Mouse (Mus musculus): ENCODE measurements around the gene Nr2e3.

The Nr2e3 gene

DNA sequence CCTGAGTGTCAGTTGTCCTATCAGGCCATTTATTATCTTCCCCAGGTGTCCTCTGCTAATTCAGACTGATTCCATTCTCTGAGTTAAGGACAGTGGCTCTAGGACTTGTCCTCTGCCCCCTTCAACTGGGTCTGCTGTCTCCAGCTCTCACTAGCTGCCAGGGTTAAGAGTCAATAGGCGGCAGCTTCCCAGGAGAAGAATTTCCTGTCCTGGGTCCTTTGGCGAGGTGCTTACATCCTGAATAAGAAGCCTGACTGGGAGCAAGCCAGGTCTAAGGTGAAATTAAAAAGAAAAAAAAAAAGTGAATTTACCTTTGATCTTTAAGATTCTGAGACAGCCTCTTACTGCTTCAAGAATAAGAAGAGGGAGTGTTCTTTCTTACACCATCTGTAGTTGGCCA lies 20.8 kb downstream of the Nr2e3 start:
- no peak for TF ChIP-seq GATA4 (IDR thresholded peaks at IDR 0.05; ENCODE audit: insufficient replicate concordance, low read length)

DNA sequence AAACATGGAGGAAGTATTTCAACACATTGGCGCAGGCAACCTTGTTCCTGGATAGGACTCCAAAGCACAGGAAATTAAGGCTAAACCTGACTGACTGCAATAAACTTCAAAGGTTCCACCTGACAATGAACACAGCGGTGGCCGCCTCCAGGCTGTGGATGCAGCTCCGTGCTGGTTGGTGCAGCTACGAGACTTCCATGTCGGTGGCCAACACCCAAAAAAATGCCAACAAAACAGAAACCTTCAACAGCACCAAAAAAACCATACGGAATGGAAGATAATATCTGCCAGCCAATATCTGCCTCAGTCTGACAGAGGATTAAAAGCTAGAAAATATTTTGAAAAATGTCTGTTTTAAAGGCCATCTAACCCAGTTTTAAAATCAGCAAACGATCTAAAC lies 21.9 kb downstream of the Nr2e3 start:
- no peak for TF ChIP-seq GATA4 (IDR thresholded peaks at IDR 0.05; ENCODE audit: insufficient replicate concordance, low read length)

DNA sequence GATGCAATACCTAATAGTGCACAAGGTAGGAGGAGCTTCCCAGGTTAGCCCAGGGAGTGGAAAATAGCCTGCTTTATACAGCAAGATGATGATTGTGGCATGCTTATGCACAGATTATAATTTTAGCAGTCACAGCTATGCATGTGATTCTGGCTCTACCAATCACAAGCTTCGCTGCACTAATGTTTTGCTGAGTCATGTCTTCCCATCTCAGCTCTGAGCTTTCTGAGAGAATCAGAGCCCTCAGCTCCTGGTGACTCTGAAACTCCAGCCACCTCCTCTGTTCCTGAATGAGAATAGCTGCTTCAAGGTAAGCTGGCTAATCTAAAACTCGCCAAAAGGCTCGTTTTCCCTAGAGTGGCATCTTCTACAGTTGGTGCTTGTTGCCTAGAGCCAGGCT lies 30.2 kb downstream of the Nr2e3 start:
- no peak for TF ChIP-seq GATA4 (IDR thresholded peaks at IDR 0.05; ENCODE audit: insufficient replicate concordance, low read length)

DNA sequence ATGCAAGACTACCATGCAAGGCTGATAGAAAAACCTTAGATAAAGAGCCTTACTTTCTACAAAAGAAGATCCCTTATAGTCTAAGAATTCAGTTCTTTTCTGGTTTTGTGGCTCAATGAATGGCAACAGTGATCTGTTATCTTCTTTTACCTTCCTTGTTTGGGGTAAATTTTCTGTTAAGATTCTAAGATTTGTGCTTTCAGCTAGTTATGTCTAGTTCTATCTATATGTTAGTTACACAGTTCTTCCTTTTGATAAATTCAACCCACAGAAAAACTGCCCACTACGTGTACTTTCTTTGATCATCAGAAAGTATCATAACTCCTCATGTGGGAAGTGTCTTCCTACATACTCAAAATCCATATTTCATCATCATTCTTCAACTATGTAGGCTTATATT lies 45.7 kb downstream of the Nr2e3 start:
- TF ChIP-seq GATA4 (IDR thresholded peaks at IDR 0.05; ENCODE audit: insufficient replicate concordance, low read length), result no peak

DNA sequence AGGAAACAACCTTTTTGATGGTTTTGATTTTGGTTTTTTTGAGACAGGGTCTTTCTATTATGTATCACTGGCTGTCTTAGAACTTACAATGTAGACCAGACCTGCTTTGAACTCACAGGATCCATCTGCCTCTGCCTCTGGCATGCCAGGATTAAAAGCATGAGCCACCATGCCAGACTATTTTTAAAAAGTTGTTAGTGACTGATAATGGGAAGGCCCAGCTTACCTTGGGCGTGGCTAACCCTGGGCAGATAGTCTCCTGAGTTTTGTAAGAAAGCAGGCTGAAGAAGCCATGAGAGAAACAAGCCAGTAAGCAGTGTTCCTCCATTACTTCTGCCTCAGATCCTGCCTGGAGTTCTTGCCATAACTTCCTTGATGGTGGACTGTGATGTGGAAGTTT lies 57.1 kb downstream of the Nr2e3 start:
- no peak for TF ChIP-seq GATA4 (IDR thresholded peaks at IDR 0.05; ENCODE audit: insufficient replicate concordance, low read length)
